Mouse (Mus musculus) layer of hippocampus, adult 18-20 months (tissue): ENCODE data around the gene Scgb2b11. TPM values are rescaled to one million over a fixed set of nuclear protein-coding genes. Genes with fewer than 3 reads are reported as not detected.
"Not testable (repeated sequence)": the region's sequence is repeated elsewhere in the genome, so short reads cannot be mapped to it uniquely, and the experiment has no call there.

Source experiments
- DNase-seq, 2 experiments: peaks; one replicate each; pipeline ENCODE4 v3.0.0; 2022; ENCODE audit warnings: low spot score in 2 of 2
- long read RNA-seq: library from polyadenylated mRNA; stranded (forward); transcript quantifications from one replicate; pipeline ENCODE4 v2.0.0, GENCODE M21; 2021
- total RNA-seq, 2 experiments: library from RNA; stranded (reverse); gene quantifications; 2 replicates each; pipeline ENCODE4 v1.2.3; 2021

Gene Scgb2b11
- total RNA-seq = not detected
- long read RNA-seq = 0 reads

DNA sequence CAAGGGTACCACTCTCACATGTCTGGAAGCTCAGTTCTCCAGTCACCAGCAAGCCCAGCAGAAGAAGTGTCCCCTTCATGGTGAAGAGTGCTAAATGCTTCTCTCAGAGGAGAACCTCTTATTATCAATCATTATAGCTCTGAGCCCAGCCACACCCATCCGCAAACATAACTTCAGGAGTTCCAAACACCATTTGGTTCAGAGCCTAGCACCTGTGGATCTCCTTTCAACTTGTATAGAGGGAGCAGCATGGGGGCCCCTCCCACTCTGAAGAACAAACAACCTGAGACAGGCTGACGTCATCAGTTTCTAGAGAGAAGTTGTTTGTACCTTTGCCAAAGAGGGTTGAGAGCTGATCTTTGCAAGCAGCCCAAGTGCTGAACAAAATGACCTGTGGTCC, at the start of gene Scgb2b11:
Gene Scgb2b11, minus strand, starts transcription at position 101 of the 400 bp plus-strand sequence.
- not testable (repeated sequence) for DNase-seq

DNA sequence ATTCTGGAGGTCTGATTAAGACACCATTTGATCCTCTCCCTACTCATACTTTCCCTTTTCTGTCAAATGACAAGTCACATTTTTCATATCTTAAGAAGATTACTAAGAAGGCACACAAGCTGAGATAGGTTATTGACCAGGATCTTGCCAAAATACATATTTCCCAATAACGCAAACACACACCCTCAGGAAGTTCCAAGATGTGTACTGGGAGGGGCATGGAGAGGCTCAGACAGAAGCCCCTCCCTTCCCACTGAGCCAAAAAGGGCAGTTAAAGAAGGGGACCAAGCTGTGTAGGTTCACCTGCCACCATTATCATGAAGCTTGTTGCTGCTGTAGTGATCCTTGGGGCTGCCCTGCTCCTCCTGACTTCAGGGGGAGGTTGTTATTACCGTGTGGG, 11.6 kb upstream of the Scgb2b11 start, which contains the start of gene Scgb1b11:
Gene Scgb1b11, plus strand, starts transcription at position 301 of the 400 bp plus-strand sequence.
- not testable (repeated sequence) for DNase-seq

Other genes with a start within 250 kb of the Scgb2b11 start
- not detected for gene Scgb1b10, start 110.3 kb downstream of the Scgb2b11 start, total RNA-seq
- not detected for gene Scgb1b11, start 11.7 kb upstream of the Scgb2b11 start, total RNA-seq
- not detected for gene Scgb2b12, start 116.1 kb upstream of the Scgb2b11 start, total RNA-seq
- gene Scgb1b12, start 123.0 kb upstream of the Scgb2b11 start, total RNA-seq = not detected
- not detected for gene Scgb1b29, start 230.4 kb upstream of the Scgb2b11 start, total RNA-seq